Mouse (Mus musculus): ENCODE data around the gene Wbp2nl. TPM values are rescaled to one million over a fixed set of nuclear protein-coding genes. Genes with fewer than 3 reads are reported as not detected.

The Wbp2nl gene
- polyA plus RNA-seq, 1 experiment from 2014 or later, result 0.10 TPM

GRCm38 (mm10) chr15:82342543-82342935, 43.8 kb downstream of the Wbp2nl start:
- H3K9ac ChIP-seq, result no peak overlapping the region
- no peak overlapping the region for H3K4me3 ChIP-seq
- no peaks in the 10 kb centered on the region for H3K36me3 ChIP-seq
- ATAC-seq (ENCODE audit: low FRiP score, low read depth), result no peak
- 82% methylated on average over 5 of the region's 5 CpGs for WGBS
- H3K4me2 ChIP-seq, result no peak overlapping the region
- no peaks in the 10 kb centered on the region for H3K9me3 ChIP-seq
- H3K27ac ChIP-seq (replicated peaks), result no peak overlapping the region
- H3K4me1 ChIP-seq (replicated peaks), result peaks cover 29% of the 10 kb centered on the region
- H3K27me3 ChIP-seq, result peaks cover 14% of the 10 kb centered on the region

DNA sequence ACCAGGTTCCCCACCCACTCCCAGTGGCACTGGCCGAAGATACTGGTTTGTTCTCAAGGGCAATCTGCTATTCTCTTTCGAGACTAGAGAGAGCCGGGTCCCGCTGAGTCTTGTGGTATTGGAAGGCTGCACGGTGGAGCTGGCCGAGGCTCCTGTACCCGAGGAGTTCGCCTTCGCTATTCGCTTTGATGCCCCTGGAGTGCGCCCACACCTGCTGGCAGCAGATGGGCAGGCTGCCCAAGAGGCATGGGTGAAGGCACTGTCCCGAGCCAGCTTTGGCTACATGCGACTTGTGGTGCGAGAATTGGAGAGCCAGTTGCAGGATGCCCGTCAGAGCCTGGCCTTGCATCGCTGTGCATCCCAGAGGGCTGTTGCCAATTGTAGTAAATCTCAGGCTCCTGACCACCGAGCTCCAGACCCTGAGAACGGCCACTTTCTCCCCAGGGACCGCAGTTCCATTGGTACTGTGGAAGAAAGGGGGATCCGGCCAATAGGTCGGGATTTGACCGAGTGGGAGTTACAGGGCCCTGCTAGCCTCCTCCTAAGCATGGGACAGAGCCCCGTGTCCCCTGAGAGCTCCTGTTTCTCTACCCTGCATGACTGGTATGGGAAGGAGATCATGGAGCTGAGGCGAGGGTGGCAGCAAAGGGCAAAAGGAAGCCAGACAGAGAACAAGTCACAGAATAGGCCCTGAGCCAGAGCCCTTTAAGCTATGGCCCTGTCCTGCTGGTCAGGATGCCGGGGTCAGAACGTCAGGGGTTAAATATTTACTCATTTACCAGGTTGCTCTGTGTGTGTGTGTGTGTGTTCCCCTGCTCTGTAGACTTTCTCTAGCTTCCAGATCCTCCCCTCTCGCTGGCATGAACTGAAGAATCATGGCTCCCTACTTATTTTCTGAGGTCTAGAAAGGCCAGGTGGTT, 44.9 kb downstream of the Wbp2nl start:
- peaks cover 9% of the 10 kb centered on the region for H3K36me3 ChIP-seq
- H3K4me2 ChIP-seq, result no peak overlapping the region
- ATAC-seq (ENCODE audit: low FRiP score, low read depth), result no peak
- no peak overlapping the region for H3K9ac ChIP-seq
- H3K27ac ChIP-seq (replicated peaks), result no peak overlapping the region
- no peak overlapping the region for H3K4me3 ChIP-seq
- H3K4me1 ChIP-seq (replicated peaks), result peaks cover 26% of the 10 kb centered on the region
- 89% methylated on average over 27 of the region's 27 CpGs for WGBS
- no peaks in the 10 kb centered on the region for H3K9me3 ChIP-seq
- H3K27me3 ChIP-seq, result peaks cover 14% of the 10 kb centered on the region

DNA sequence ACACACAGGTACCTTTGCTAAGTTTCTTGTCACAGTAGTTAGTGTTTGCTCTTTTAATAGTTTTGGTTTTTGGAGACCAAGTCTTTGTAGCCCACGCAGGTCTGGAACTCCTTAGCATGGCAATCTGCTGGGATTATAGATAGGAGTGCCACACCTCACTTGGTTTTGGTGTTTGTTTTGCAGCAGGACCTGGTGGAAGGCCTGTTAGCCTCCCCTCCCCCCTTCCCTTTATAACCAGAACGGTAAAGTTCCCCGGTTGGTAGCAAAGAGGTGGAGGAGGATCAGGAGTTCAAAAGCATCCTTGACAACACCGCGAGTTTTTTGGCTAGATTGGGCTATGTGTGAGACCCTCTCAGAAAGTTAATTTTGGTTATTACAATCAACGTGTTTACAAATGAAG, 46.2 kb downstream of the Wbp2nl start:
- no peak overlapping the region for H3K4me2 ChIP-seq
- H3K36me3 ChIP-seq, result peaks cover 23% of the 10 kb centered on the region
- H3K4me3 ChIP-seq, result no peak overlapping the region
- no peak for ATAC-seq (ENCODE audit: low FRiP score, low read depth)
- H3K27ac ChIP-seq (replicated peaks), result no peak overlapping the region
- peaks cover 20% of the 10 kb centered on the region for H3K4me1 ChIP-seq (replicated peaks)
- peaks cover 12% of the 10 kb centered on the region for H3K27me3 ChIP-seq
- H3K9ac ChIP-seq, result no peak overlapping the region
- WGBS, result 89% methylated on average over 6 of the region's 6 CpGs
- H3K9me3 ChIP-seq, result no peaks in the 10 kb centered on the region

DNA sequence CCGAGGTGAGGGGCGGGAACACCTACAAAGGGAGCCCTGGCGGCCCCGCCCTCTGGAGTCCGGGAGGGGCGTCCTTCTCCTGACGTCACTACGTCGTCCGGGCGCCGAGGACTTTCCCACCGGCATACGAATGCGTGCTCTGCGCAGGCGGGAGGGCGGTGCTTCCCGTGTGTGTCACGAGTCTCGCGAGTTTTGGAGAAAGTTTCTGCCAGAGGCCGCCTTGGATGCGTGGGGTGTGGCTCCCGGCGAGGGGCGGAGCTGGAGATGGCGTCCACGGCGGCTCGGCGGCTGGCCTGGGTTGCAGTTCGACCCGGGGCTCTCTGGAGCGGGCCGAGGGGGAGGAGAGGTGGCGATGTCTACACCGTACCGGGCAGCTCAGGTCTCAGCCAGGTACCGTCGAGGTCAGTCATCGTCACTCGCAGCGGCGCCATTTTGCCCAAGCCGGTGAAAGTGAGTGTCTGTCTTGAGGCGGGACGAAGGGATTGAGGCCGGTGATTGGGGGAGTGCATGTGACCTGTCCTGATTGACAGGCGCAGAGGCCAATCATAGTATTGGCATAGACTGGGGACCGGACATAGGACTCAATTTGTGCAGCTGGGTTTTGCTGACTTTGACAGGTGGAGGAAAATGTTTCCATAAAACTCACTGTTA, 47.2 kb downstream of the Wbp2nl start:
- peaks cover 19% of the 10 kb centered on the region for H3K4me1 ChIP-seq (replicated peaks)
- peaks cover 2% of the 10 kb centered on the region; the same call in 1 of the 2 replicates for H3K27me3 ChIP-seq
- ATAC-seq (ENCODE audit: low FRiP score, low read depth), result peak; percentile 98
- H3K27ac ChIP-seq (replicated peaks), result peak overlapping the region; percentile 95
- under 1% methylated on average over 51 of the region's 51 CpGs for WGBS
- peak overlapping the region; percentile 85 for H3K4me3 ChIP-seq
- H3K4me2 ChIP-seq, result peak overlapping the region; percentile 65
- H3K9ac ChIP-seq, result peak overlapping the region; percentile 83
- H3K36me3 ChIP-seq, result peaks cover 28% of the 10 kb centered on the region
- no peaks in the 10 kb centered on the region for H3K9me3 ChIP-seq

GRCm38 (mm10) chr15:82346580-82347302, 48.0 kb downstream of the Wbp2nl start:
- H3K4me1 ChIP-seq (replicated peaks), result peaks cover 19% of the 10 kb centered on the region
- peak overlapping the region; percentile 83 for H3K9ac ChIP-seq
- 58% methylated on average over 14 of the region's 14 CpGs for WGBS
- H3K27ac ChIP-seq (replicated peaks), result peak overlapping the region; percentile 95
- peaks cover 28% of the 10 kb centered on the region for H3K36me3 ChIP-seq
- H3K27me3 ChIP-seq, result no peaks in the 10 kb centered on the region
- peak overlapping the region; percentile 85 for H3K4me3 ChIP-seq
- no peak for ATAC-seq (ENCODE audit: low FRiP score, low read depth)
- peak overlapping the region; percentile 65 for H3K4me2 ChIP-seq
- H3K9me3 ChIP-seq, result no peaks in the 10 kb centered on the region

DNA sequence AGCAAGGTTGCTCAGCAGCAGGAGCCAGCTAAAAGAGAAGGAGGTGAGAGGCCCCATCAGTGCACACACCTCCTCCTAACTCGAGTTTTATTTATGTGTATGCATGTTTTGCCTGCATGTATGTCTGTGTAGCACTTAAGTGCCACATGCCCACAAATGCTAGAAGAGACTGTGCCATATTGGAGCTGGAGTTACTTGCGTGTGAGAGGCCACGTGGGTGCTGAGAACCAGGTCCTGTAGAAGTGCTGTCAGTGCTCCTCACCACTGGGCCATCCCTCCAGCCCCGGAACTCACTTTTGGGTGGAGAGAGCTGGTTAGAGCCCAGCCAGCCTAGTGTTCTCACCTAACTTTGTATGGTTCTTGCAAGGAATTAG, 48.5 kb downstream of the Wbp2nl start:
- Histone ChIP-seq H3K4me2 (peak overlapping the region; percentile 65), H3K9ac (peak overlapping the region; percentile 83; the same call in 1 of the 2 replicates), H3K27me3 (no peaks in the 10 kb centered on the region), H3K27ac (replicated peaks) (no peak overlapping the region), H3K4me3 (peak overlapping the region; percentile 85), H3K9me3 (no peaks in the 10 kb centered on the region), H3K4me1 (replicated peaks) (peaks cover 24% of the 10 kb centered on the region), H3K36me3 (peaks cover 28% of the 10 kb centered on the region)
- 87% methylated on average over 4 of the region's 4 CpGs for WGBS
- ATAC-seq (ENCODE audit: low FRiP score, low read depth), result no peak

GRCm38 (mm10) chr15:82347852-82348251, 49.1 kb downstream of the Wbp2nl start:
- H3K27ac ChIP-seq (replicated peaks), result no peak overlapping the region
- peaks cover 28% of the 10 kb centered on the region for H3K36me3 ChIP-seq
- no peaks in the 10 kb centered on the region for H3K9me3 ChIP-seq
- no peak for ATAC-seq (ENCODE audit: low FRiP score, low read depth)
- no peak overlapping the region; the same call in 1 of the 2 replicates for H3K4me2 ChIP-seq
- no peak overlapping the region for H3K9ac ChIP-seq
- H3K4me1 ChIP-seq (replicated peaks), result peaks cover 30% of the 10 kb centered on the region
- no peak overlapping the region for H3K4me3 ChIP-seq
- WGBS, result 92% methylated on average over 12 of the region's 12 CpGs
- H3K27me3 ChIP-seq, result no peaks in the 10 kb centered on the region

GRCm38 (mm10) chr15:82348258-82348998, 49.7 kb downstream of the Wbp2nl start:
- WGBS, result 92% methylated on average over 8 of the region's 8 CpGs
- no peaks in the 10 kb centered on the region for H3K27me3 ChIP-seq
- H3K9me3 ChIP-seq, result no peaks in the 10 kb centered on the region
- H3K36me3 ChIP-seq, result peaks cover 28% of the 10 kb centered on the region
- no peak overlapping the region for H3K4me3 ChIP-seq
- H3K4me2 ChIP-seq, result no peak overlapping the region
- no peak for ATAC-seq (ENCODE audit: low FRiP score, low read depth)
- no peak overlapping the region for H3K27ac ChIP-seq (replicated peaks)
- peaks cover 36% of the 10 kb centered on the region for H3K4me1 ChIP-seq (replicated peaks)
- no peak overlapping the region for H3K9ac ChIP-seq

- H3K4me3 ChIP-seq, result no peak overlapping the region
- WGBS, result 88% methylated on average over 2 of the region's 2 CpGs
- no peak overlapping the region for H3K4me2 ChIP-seq
- H3K27me3 ChIP-seq, result no peaks in the 10 kb centered on the region
- H3K9ac ChIP-seq, result no peak overlapping the region
- peaks cover 36% of the 10 kb centered on the region for H3K4me1 ChIP-seq (replicated peaks)
- peaks cover 28% of the 10 kb centered on the region for H3K36me3 ChIP-seq
- H3K9me3 ChIP-seq, result no peaks in the 10 kb centered on the region
- H3K27ac ChIP-seq (replicated peaks), result no peak overlapping the region
- ATAC-seq (ENCODE audit: low FRiP score, low read depth), result no peak
Observed at GRCm38 (mm10) chr15:82348999-82349341, 50.2 kb downstream of the Wbp2nl start.

DNA sequence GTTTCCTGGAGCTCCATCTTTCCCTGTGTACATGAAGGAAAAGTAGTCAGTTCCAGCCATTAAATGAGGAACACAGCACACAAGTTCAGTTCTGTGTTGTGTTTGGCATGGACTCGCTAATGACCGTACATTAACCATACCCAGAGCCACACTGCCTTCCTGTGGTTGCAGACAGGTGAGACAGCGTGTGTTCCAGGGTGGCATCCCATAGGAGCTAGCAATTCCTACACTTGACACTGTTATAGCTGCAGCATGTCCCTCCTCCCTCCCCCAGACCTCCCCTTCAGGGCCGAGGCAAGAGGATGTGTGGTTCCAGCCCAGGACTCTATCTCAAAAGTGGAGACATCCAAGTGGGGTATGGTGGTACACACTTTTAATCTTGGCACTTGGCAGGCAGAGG, 51.6 kb downstream of the Wbp2nl start:
- ATAC-seq (ENCODE audit: low FRiP score, low read depth), result no peak

DNA sequence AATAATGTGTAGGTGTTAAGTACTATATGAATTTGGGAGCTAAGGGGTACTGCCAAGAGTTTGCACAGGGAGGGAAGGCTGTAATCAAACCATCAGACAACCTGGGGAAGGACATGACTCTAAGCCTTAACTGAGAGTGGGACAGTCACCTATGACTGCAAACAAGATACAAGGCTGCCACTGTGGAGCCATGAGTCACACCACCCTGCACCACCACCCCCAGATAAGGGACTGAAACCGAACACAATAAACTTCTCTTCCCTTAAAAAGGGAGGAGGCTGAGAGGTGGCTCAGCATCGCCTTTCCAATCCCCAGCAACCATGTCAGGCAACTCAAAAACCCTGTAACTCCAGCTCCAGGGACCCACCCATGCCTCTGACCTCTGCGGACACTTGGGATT, 52.7 kb downstream of the Wbp2nl start:
- H3K27me3 ChIP-seq, result no peaks in the 10 kb centered on the region
- no peak overlapping the region for H3K9ac ChIP-seq
- no peak overlapping the region for H3K4me3 ChIP-seq
- no peak for ATAC-seq (ENCODE audit: low FRiP score, low read depth)
- H3K9me3 ChIP-seq, result no peaks in the 10 kb centered on the region
- WGBS, result 91% methylated on average over 3 of the region's 3 CpGs
- H3K4me2 ChIP-seq, result no peak overlapping the region
- H3K27ac ChIP-seq (replicated peaks), result no peak overlapping the region
- peaks cover 28% of the 10 kb centered on the region for H3K36me3 ChIP-seq
- H3K4me1 ChIP-seq (replicated peaks), result peaks cover 41% of the 10 kb centered on the region

More for the DNA sequence above, 51.6 kb downstream of the Wbp2nl start:
- H3K4me2 ChIP-seq, result no peak overlapping the region
- WGBS, result 94% methylated on average over 4 of the region's 4 CpGs
- H3K4me3 ChIP-seq, result no peak overlapping the region
- H3K27me3 ChIP-seq, result no peaks in the 10 kb centered on the region
- no peaks in the 10 kb centered on the region for H3K9me3 ChIP-seq
- peaks cover 41% of the 10 kb centered on the region for H3K4me1 ChIP-seq (replicated peaks)
- peaks cover 28% of the 10 kb centered on the region for H3K36me3 ChIP-seq
- H3K27ac ChIP-seq (replicated peaks), result no peak overlapping the region
- no peak overlapping the region for H3K9ac ChIP-seq
